Mouse (Mus musculus): ENCODE measurements at regions not wholly inside any gene's neighbourhood (a gene's known extent, or its start where the extent isn't known, plus 50 kb on each side); places are given as distances from the start of the nearest gene placed in this dataset.

GRCm38 (mm10) chr17:54713026-54713425 lies 414.2 kb upstream of the Slc5a7 start:
- TF ChIP-seq POLR2A (IDR thresholded peaks at IDR 0.05; ENCODE audit: borderline replicate concordance, insufficient read depth, low read length) (no peak), CTCF (IDR thresholded peaks at IDR 0.05; ENCODE audit: borderline replicate concordance, insufficient read depth, low read depth, low read length) (no peak)
